Mouse (Mus musculus) heart, postnatal 0 days (tissue): Measurements from ENCODE around the gene Kntc1. TPM values are rescaled to one million over a fixed set of nuclear protein-coding genes. Genes with fewer than 3 reads are reported as not detected.
A peak's percentile ranks its signal among the peaks of the same experiment; 100 is the strongest.

Experiments
- ATAC-seq: fragments of 200-750 bp; cut with Nextera tagmentation; 2 replicates; pipeline ENCODE4 v1.8.0; 2017; ENCODE audit warnings: low read depth, moderate number of reproducible peaks, moderate library complexity; ENCODE audit not compliant: insufficient read depth
- DNase-seq: peaks from one replicate; pipeline ENCODE4 v3.0.0-alpha.2; 2016; ENCODE audit warnings: low spot score
- H3K27ac ChIP-seq: fragments of 300-500 bp; sonication (generic); 2 replicates; pipeline ENCODE4 v1.5.1; 2014; ENCODE audit warnings: low read depth, mild to moderate bottlenecking
- H3K27me3 ChIP-seq: fragments of 300-500 bp; sonication (generic); 2 replicates; pipeline ENCODE4 v1.6.1; 2014; ENCODE audit warnings: low read length, mixed read lengths; ENCODE audit not compliant: control insufficient read depth, insufficient read depth
- H3K36me3 ChIP-seq: fragments of 300-500 bp; sonication (generic); replicated peaks from 2 replicates; pipeline ENCODE4 v1.6.1; 2014; ENCODE audit warnings: low read length, mixed read lengths; ENCODE audit not compliant: control insufficient read depth, insufficient read depth
- H3K4me1 ChIP-seq: fragments of 300-500 bp; sonication (generic); 2 replicates; pipeline ENCODE4 v1.6.1; 2014; ENCODE audit warnings: antibody characterized with exemption; ENCODE audit not compliant: control insufficient read depth, insufficient read depth
- H3K4me2 ChIP-seq: fragments of 300-500 bp; sonication (generic); 2 replicates; pipeline ENCODE4 v1.6.1; 2014; ENCODE audit warnings: low read depth, mild to moderate bottlenecking, low read length, moderate library complexity
- H3K4me3 ChIP-seq: fragments of 300-500 bp; sonication (generic); 2 replicates; pipeline ENCODE4 v1.5.1; 2014; ENCODE audit warnings: low read depth, low read length
- H3K9ac ChIP-seq: fragments of 300-500 bp; sonication (generic); replicated peaks from 2 replicates; pipeline ENCODE4 v1.6.1; 2014; ENCODE audit warnings: low read depth, low read length, mixed read lengths
- H3K9me3 ChIP-seq: fragments of 300-500 bp; sonication (generic); replicated peaks from 2 replicates; pipeline ENCODE4 v1.6.1; 2016; ENCODE audit warnings: low read length; ENCODE audit not compliant: control insufficient read depth
- CTCF ChIP-seq: IDR thresholded peaks from 2 replicates; pipeline ENCODE4 v1.5.1; 2016; ENCODE audit warnings: antibody characterized with exemption, control low read depth, low read depth
- EP300 ChIP-seq: IDR thresholded peaks from 2 replicates; pipeline ENCODE4 v1.6.1; 2016; ENCODE audit warnings: antibody characterized with exemption, low read depth
- WGBS: fragments of 180-500 bp; shearing (Covaris S2); extraction: QIAGEN DNeasy Blood & Tissue Kit; methylation state at CpG from one replicate; pipeline ENCODE4 v1.1.7; 2014; 5-methylcytosine and 5-hydroxymethylcytosine counted together
- polyA plus RNA-seq: library from polyadenylated mRNA; unstranded; fragments of >200 nt; fragmentation: Nextera tagmentation; extraction: Ambion mirVana; gene quantifications from 2 replicates; pipeline ENCODE4 v1.2.1, GENCODE M21; 2015
- total RNA-seq: library from RNA; depleted of rRNA; stranded (reverse); fragments of >200 nt; gene quantifications from 2 replicates; pipeline ENCODE4 v1.2.3, GENCODE M21; 2014; ENCODE audit warnings: low replicate concordance

Gene Kntc1
- total and polyA plus RNA-seq, 2 experiments from 2014 or later = 3.8 to 15.6 TPM

DNA sequence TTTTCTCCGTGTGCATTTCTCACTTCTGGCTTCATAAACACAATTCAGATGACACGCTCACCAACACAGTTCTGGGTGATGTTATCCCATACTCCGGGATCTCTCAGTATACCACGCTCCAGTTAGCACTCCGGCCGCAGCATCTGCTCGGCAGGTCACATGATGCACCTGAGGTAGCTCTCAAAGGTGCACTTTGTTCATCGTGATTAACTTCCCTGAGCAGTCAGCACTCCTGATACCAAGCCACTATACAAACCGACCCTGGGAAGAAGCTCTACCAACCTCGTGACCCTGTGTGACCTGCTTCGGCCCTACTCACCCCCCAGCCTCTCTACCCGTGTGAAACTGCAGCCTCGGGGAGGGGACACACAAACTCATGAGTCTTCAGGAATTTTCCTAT lies 59.6 kb downstream of the Kntc1 start:
- H3K36me3 ChIP-seq = peaks cover 22% of the 10 kb centered on the region
- no peak overlapping the region for H3K4me3 ChIP-seq
- no peaks in the 10 kb centered on the region for H3K9me3 ChIP-seq
- H3K27ac ChIP-seq = no peak overlapping the region
- H3K4me1 ChIP-seq = no peaks in the 10 kb centered on the region
- 88% methylated on average over 13 of the region's 13 CpGs for WGBS
- TF ChIP-seq CTCF (no peak), EP300 (no peak)
- no peak for ATAC-seq
- H3K27me3 ChIP-seq = no peaks in the 10 kb centered on the region
- H3K9ac ChIP-seq = no peak overlapping the region
- no peak for DNase-seq
- no peak overlapping the region for H3K4me2 ChIP-seq

GRCm38 (mm10) chr5:123816891-123817290 lies 67.4 kb downstream of the Kntc1 start:
- H3K4me3 ChIP-seq = no peak overlapping the region

DNA sequence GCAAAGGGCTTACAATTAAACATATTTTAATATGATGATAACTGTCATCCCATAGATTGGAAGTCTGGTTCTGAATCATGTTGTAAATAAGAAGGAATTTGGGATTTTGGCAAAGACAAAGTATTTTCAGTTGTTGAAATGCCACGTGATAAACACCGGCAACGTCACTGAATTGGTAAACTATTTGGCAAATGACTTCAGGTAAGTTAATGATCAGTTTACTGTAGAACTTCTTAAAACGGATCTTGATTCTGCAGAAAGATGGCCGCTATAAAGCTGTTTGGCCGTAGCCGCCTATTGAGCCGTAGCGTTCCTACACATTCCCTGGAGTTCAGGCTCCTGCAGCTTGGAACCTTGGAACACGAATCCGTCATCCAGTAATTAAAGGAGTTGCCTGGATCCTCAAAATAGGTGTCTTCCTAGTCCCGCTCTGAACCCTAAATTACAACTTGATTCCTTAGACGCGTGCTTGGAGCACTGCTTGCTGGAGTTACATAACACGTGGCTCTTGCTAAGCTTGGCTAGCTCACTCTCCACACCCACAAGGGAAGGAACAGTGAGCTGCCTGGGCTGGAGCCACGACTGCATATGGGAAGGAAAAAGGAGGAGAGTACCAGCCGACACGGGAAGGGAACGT lies 69.5 kb downstream of the Kntc1 start:
- Histone ChIP-seq H3K36me3 (peaks cover 21% of the 10 kb centered on the region), H3K27me3 (no peaks in the 10 kb centered on the region), H3K4me2 (no peak overlapping the region), H3K9me3 (no peaks in the 10 kb centered on the region), H3K9ac (no peak overlapping the region), H3K4me3 (no peak overlapping the region), H3K4me1 (no peaks in the 10 kb centered on the region), H3K27ac (no peak overlapping the region)
- 94% methylated on average over 19 of the region's 19 CpGs for WGBS
- TF ChIP-seq EP300 = no peak
- TF ChIP-seq CTCF = no peak
- ATAC-seq (no peak), DNase-seq (no peak)

More at GRCm38 (mm10) chr5:123816891-123817290, 67.4 kb downstream of the Kntc1 start:
- 82% methylated on average over 7 of the region's 7 CpGs for WGBS
- ATAC-seq = no peak
- no peaks in the 10 kb centered on the region for H3K9me3 ChIP-seq
- no peaks in the 10 kb centered on the region for H3K4me1 ChIP-seq
- TF ChIP-seq CTCF (no peak), EP300 (no peak)
- peaks cover 27% of the 10 kb centered on the region for H3K36me3 ChIP-seq
- H3K27ac ChIP-seq = no peak overlapping the region
- no peak overlapping the region for H3K4me2 ChIP-seq
- no peaks in the 10 kb centered on the region for H3K27me3 ChIP-seq
- no peak for DNase-seq
- H3K9ac ChIP-seq = no peak overlapping the region

GRCm38 (mm10) chr5:123820501-123821263 lies 71.2 kb downstream of the Kntc1 start:
- peaks cover 17% of the 10 kb centered on the region; the same call in 1 of the 2 replicates for H3K36me3 ChIP-seq
- no peak overlapping the region for H3K9ac ChIP-seq
- DNase-seq (no peak), ATAC-seq (no peak)
- no peaks in the 10 kb centered on the region for H3K27me3 ChIP-seq
- 83% methylated on average over 9 of the region's 9 CpGs for WGBS
- H3K4me3 ChIP-seq = no peak overlapping the region
- no peaks in the 10 kb centered on the region for H3K9me3 ChIP-seq
- TF ChIP-seq CTCF (peak; percentile 29), EP300 (no peak)
- H3K4me1 ChIP-seq = no peaks in the 10 kb centered on the region
- no peak overlapping the region for H3K4me2 ChIP-seq
- H3K27ac ChIP-seq = no peak overlapping the region

GRCm38 (mm10) chr5:123821264-123821571 lies 71.7 kb downstream of the Kntc1 start:
- DNase-seq (no peak), ATAC-seq (no peak)
- Histone ChIP-seq H3K9me3 (no peaks in the 10 kb centered on the region), H3K36me3 (peaks cover 14% of the 10 kb centered on the region; the same call in 1 of the 2 replicates), H3K27me3 (no peaks in the 10 kb centered on the region), H3K27ac (no peak overlapping the region), H3K9ac (no peak overlapping the region), H3K4me2 (no peak overlapping the region), H3K4me3 (no peak overlapping the region), H3K4me1 (no peaks in the 10 kb centered on the region)
- TF ChIP-seq CTCF (no peak), EP300 (no peak)
- WGBS = 93% methylated on average over 3 of the region's 3 CpGs

DNA sequence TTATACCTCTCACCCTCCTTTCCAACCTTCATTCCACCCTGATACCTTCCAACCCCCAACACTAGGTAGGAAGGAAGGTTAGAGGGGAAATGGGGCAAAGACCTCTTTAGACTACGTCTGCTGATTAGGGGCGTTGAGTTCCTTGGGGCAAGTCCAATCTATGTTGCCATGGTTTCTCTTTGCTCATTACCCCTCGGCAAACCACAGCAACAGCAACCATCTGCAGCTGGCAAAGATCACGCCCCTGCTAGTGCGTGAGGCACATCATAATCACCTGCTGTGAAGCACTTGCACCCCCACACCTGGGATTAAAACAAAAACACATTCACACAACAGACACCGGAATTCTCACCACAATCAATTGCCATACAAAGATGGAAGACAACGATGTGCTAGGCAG lies 73.2 kb downstream of the Kntc1 start:
- Histone ChIP-seq H3K4me2 (no peak overlapping the region), H3K27ac (no peak overlapping the region), H3K9ac (no peak overlapping the region), H3K36me3 (peaks cover 14% of the 10 kb centered on the region; the same call in 1 of the 2 replicates), H3K9me3 (no peaks in the 10 kb centered on the region), H3K4me1 (no peaks in the 10 kb centered on the region), H3K27me3 (no peaks in the 10 kb centered on the region), H3K4me3 (no peak overlapping the region)
- DNase-seq (no peak), ATAC-seq (no peak)
- WGBS = 67% methylated on average over 7 of the region's 7 CpGs
- TF ChIP-seq CTCF = no peak
- TF ChIP-seq EP300 = no peak
